Mouse (Mus musculus) cerebellum, postnatal 4 days (tissue): ENCODE data around the gene Xpc.
"Not testable (repeated sequence)": the region's sequence is repeated elsewhere in the genome, so short reads cannot be mapped to it uniquely, and the experiment has no call there.

Source experiments
- DNase-seq, 2 experiments: peaks; one replicate each; pipeline ENCODE4 v3.0.0; 2022; ENCODE audit warnings: low spot score in 2 of 2, mixed read lengths in 1 of 2

Gene Xpc

DNA sequence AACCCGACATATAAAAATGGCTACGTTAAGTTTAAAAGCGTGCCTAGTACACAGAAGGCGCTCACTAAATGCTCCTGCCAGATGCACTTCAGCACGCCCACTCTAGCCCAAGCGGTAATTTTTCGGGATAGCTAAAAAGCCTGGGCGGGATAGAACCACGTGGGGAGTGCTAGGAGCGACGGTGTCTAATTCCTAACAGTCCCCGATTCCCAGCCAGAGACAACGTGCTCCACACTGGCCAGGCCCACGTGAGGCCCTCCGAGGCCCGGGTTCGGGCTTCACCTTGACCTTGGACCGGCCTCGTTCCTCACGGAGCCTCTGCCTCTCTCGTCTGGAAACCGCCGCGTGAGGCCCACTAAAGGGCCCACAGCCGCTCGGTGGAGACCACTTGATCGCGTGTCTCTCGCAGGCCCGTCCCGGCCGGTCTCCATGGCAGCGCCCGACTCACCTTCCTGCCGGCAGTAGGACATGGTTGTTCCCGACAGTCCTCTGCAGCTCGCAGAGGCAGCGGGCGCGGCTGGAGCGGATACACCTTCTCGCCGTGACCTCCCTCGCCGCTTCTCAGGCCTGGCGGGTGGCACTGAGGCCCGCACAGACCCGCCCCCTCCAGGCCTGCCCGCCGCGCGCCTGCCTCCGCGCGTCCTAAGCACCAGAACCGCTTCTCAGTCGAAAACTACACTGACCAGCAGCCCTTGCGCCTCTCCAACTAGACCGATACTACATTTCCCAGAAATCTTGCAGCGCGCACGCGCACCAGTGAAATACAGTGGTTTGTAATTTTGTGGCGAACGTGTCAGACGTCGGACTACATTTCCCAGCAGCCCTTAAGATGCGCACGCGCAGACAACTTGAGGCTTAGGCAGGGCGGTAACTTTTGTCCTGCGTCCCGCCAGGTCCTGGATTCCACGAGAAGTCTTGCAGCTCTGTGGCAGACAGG lies 42.6 kb downstream of the Xpc start, which contains the start of the genes Chchd4 and Tmem43:
Chchd4 (minus strand) TSS at position 679 of the 937 bp plus-strand sequence.
Tmem43 (plus strand) TSS at position 836 of the 937 bp plus-strand sequence.
- peak; percentile 94 to 96 for DNase-seq

DNA sequence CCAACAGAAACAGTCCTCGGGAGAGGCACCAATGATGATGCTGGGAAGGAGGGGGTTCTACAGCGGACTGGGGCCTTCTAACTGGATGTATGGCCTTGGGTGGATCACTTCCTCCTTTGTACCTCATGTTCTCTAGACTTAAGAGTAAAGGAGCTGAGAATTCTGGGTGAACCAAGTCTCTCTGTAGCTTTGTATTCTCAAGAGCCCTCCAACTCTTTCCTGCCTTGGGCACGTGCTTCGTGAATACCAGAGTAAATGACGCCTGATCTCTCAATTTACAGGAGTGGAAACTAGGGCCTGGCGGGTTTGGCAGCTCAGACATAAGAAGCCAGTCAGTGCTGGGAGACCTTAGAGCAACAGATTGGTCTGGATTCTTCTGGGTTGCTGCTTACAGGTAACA lies 43.4 kb downstream of the Xpc start:
- DNase-seq: no peak

DNA sequence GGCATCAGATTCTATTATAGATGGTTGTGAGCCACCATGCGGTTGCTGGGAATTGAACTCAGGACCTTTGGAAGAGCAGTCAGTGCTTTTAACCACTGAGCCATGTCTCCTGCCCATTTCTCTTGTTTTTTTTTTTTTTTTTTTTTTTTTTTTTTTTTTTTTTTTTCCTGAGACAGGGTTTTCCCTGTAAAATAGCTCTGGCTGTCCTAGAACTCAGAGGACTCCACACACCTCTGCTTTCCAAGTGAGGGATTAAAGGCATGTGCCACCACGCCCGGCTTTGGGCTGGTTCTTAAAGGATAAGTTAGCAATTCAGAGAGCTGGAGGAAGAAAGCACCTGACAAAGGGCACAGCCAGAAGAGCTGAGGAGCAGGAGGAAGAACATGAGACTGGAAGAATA lies 44.3 kb downstream of the Xpc start:
- not testable (repeated sequence) for DNase-seq

DNA sequence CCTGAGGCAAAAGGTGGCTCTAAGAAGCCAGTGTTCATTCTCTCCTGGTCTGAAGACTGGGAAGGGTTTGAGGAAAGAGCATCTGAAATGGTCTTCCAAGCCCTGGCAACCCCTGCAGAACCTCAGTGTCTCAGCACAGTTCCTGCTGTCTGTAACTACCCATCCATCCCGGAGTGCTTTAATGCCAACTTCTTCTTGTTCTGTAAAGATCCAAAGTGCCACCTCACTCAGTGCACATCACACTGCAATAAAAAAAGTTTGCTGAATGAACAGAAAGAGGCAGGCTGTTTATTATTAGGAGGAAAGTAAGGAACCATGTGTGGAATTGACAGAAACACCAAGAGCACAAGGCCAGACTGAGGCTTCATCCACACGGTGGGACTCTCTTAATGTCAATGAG lies 45.0 kb downstream of the Xpc start:
- no peak for DNase-seq

DNA sequence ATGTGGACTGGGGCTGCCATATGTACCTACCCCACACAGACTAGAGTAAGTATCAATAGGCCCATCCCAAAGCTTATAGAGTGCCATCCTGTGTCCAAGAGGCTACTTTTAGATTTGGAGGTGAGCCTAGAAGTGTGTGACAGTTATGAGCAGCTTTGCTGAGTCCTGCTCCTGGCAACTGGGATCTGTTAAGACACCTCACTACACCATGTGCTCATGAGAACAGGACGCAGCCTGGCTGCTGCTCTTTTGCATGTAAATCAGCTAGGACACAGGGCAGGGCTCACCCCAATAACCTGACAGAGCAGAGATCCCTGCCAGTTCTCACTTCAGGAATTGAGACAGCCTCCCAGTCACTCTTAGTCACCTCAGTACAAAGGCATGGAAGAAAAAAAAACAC lies 48.6 kb downstream of the Xpc start:
- no peak for DNase-seq

DNA sequence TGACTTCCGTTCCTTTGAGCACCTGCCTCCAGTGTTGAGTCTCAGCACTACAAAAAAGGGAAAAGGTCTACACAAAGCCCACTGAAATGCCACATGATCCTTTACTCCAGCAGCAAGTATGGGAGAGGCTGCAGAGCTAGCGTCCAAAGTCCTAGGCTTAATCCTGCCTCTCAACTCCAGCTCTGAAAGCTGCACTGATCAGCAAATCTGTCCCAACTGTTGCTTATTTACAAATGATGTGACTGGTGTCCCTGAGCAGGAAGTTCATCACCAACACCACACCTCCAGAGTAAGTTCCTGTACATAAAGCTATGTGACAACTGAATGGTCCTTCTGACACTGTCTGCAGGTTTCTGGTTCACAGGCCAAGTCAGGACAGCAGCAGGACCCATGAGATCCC lies 49.9 kb downstream of the Xpc start:
- no peak for DNase-seq

DNA sequence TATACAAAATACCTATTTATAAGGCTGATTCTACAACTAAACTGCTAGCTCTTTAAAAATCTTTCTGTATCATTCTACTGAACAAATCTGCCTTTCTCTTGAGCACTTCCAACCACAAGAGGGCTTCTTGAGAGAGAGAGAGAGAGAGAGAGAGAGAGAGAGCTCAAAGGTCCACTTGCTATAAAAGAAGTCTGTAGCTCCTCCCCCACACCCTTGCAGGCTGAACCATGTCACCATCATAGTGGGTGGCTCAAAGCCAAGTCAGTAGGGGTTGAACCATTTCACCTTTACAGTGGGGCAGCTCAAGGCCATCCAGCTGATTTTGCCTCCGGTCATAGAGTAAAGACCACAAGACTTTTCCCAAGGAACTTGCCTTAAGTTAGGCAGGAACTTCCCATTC lies 56.2 kb downstream of the Xpc start:
- DNase-seq: no peak

DNA sequence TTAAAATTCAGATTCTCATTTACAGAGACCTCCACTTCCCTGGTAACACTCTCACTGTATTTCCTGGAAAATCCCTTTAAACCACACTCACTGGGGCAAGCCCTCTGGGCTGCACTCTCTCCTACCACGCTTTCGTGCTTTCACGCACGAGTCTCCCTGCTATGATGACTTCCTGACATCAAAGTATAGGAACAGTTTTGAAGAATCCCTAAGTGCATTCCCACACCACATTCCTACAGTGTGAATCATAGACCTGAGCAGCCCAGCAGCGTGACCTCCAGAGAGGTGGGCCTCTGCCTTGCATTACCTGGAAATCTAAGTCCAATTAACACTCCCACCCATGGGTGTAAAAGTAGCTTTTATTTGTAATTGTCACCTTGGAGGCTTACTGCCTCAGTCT lies 61.1 kb downstream of the Xpc start:
- DNase-seq: no peak

DNA sequence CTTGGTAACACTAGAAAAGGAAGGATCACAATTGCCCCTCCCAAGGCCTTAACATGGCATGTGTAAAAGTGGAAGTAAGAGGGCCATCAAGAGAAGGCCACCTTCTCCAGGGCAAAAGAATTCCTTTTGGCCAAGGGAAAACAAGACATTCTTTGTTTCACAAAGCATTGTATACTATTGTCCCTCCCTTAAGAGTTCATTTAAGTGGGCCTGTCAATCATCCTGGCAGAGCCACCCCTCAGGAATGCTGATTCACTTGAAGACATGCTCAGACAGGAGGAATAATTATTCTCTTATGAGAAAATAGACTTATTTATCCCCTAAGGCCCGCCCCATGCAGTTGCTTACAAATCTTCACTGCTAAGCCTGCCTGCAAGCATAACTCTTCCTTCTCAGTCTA lies 63.6 kb downstream of the Xpc start:
- no peak for DNase-seq

DNA sequence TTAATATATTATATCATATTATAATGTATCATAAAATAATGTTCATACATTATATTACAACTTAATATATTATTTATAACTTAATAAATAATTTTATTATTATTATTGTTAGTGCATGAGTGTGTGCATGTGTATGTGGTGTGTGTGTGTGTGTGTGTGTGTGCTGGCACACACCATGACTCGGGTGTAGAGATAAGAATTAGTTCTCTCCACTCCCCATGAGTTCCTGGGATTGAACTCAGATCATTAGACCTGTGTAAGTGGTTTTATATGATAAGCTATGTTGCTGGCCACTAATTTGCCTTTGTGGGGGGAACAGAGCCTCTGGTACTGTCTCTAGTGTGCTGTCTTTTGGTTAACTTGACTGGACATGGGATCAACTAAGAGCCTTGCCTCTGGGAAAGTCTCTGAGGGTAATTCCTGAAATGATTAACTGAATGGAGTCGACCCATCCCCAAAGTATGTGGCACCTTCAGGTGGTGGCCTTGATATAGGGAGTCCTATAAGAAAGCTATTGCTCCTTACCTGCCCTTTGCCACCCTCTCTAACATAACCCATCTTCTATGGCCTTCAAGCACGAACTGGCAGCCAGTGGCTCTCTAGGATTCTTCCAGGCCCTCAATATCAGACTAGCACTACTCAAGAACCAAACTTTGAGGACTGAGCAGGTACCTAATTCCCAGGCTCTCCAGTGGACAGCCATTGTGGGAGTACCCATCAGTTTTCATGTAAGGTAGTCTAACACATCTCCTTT lies 66.0 kb downstream of the Xpc start:
- DNase-seq: no peak

DNA sequence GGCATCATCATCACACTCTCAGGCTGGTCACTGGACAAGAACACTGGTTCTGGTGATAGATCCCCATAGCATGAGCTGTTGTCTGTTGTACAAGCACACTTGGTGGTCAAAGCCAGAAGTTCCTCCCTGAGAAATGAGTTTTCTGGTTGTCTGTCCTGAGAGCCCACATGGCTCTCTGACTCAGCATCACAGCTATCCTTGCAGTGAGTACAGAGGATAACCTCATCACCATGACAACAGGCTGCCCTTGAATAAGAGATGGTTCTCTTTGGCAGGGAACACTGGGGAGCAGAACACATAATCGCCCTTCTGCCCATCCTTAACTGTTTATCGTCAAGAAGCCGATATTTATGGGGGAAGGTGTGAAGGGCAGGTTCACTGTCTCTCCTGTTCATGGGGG lies 70.4 kb downstream of the Xpc start:
- DNase-seq: no peak

DNA sequence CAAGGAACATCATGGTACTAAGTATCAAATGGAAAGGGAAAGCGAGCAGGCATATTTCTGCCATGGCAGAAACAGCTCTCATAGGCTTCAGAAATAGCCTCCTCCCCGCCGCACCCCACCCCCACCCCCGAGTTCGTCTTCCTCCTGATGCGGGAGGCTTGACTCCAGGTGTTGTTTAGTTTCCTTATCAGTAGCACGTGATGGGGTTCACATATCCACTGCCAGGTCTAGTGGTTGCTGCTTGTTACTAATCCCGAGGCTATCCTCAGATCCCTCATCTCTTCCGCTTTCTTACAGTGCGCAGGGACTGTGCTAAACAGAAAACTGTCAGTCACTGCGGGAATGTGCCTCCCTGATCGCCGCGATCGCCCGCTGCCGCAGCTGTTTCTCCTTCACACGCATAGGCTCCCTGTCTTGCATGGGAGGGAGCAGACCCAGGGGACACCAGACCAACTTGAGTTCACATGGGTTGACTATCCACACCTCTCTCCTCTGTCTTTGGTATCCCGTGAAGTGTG lies 74.5 kb downstream of the Xpc start:
- DNase-seq: no peak

DNA sequence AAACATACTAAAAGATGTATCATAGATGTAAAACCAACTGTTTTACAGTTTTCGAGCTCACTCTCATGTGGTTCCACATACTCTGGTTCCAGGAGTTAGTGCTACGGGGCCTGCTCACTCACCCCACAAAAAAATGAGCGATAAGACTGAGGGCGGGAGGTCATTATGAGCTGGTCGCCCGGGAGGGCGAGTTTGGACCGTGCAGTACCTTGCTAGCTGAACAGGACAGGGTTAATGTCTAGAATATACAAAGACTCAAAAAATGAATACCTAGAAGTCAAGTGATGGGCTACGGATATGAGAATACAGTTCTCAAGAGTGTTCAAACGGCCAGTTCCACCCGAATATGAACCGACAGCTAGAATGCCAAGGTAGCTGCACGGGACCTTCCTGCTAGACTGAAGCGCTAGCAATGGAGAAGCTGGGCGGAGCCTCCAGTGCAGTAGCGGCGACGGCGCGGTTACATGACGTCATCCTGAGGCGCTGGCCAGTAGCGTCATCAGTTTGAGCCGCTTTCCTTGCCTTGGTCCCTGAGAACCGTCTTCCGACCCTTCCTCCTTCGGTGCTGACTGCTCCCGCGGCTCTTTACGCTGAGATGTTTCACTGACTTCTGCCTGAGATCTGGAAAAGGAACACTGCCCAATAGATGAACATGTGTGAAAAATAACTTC lies 75.1 kb downstream of the Xpc start:
- peak; percentile 97 to 99 for DNase-seq
